Mouse (Mus musculus): Measurements from ENCODE around the gene Zc3h7a. TPM values are rescaled to one million over a fixed set of nuclear protein-coding genes. Genes with fewer than 3 reads are reported as not detected.

Gene Zc3h7a
- total RNA-seq, 2 experiments from 2014 or later = 58.2 to 60.0 TPM

DNA sequence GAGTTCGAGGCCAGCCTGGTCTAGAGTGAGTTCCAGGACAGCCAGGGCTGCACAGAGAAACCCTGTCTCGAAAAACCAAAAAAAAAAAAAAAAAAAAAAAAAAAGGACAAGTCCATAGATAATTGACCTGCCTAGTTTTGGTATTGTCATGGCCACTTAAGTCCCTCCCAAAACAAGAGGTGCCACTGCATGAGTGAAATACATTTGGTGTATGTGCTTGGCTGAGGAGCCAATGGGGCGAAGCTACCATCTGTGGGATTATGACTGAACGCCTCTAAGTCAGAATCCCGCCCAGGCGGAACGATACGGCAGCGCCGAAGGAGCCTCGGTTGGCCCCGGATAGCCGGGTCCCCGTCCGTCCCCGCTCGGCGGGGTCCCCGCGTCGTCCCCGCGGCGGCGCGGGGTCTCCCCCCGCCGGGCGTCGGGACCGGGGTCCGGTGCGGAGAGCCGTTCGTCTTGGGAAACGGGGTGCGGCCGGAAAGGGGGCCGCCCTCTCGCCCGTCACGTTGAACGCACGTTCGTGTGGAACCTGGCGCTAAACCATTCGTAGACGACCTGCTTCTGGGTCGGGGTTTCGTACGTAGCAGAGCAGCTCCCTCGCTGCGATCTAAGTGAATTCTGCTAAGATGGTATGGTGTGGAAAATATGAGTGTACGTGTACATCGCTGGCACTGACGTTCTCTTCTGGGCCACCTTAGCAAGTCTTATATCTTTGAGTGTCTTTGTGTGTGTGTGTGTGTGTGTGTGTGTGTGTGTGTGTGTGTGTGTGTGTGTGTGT is 32.3 kb downstream of the Zc3h7a start:
- DNase-seq = peak; percentile 100

DNA sequence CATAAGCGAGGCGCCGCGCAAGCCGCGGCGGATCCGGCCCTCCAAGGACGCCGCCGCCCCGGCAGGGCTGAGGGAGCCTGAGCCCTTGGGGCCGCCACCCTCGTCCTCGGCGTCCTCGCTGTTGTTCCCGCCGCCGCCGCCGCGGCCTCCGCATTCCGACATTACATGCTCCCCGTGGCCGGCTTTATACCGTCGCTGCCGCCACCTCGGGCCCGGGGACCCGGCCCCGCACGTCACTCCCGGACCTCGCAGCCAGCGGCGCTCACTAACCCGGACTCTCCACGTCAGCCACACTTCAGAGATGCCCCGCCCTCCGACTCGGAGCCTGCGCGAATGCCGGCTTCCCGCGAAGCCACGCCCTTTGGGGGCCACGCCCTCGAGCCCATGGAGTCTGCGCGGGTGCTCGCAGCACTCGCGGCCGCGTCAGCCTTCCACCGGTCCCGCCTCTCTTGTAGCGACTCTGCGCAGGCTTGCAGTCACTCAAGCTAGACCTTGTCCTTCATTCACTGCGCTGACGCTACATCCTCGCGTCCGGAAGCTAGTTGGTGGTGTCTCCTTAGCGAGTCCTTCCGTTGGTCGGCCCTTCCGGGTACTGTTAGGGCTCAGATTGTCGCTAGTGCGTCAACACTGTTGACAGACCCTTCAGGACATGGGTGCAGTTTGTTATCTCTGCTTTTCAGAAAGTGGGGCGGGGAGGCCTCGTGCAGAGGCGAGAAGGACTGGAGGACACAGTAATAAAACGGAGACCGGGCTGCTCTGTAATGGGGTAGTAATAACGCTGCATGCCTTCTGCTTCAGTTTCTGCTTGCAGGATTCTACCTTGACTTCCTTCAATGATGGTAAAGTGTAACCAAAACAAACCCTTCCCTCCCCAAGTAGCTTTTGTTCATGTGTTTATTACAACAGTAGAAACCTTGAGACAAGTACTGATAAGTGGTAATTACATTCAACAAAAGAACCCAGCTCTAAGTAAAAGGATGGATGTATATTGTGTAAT is 41.5 kb downstream of the Zc3h7a start, which contains the start of gene Txndc11:
Gene Txndc11 (minus strand): TSS at position 303 of the 997 bp plus-strand sequence.
- peak; percentile 100 for DNase-seq

DNA sequence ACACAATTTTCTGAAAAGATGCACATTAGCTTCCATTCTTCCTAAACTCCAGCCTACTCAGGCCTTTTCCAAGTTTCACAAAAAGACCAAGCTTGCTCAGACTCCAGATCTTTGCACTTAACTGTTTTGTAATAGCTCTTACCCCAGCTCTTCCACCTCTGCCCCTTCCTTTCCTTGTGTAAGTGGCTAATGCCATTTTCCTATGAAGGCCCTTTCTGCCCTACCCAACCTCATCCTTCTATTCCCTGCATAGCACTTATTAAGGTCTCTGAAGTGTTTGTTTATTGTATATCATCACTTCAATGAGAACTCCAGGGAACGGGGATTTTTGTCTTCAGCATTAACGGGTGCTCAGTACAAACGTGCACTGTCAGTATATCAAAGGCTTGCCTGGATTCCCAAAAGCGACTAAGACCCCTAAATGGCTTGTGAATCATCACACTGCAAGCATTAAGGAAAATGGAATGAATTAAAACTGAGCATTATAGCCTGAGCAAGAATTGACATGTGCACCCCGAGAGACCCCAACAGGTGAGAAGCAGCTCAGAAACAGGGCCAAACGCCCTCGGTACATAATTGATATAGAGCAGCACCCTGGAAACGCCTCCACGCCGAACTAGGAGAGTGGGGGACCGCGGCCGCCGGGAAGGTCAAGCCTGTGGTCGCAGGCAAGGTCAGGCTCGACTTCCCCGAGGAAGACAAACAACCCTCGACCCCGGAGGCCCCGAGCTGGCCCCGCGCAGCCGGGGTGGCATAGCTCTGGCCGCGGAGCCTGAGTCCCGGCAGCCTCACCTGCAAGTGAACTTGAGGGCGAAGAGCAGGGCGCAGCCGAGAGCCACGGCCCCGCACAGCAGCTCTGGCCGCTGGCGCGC is 42.5 kb downstream of the Zc3h7a start:
- no peak for DNase-seq

DNA sequence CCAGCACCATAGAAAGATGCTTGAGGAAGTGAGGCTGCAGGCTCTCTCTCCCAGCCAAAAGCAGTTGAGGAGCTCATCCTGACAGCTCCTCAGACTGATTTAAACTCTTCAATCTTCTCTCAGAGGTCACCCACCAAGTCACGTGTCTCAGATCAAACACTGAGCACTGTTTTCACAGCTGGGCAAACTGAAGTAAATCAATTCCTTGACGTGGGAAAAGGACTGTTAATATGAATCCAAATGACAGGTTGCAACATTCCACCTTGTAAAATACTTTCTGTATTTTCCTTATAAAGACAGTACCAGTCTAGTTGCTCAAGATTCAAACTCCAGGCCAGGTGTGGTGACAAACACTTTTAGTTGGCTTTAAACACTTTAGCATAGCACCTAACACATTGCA is 43.4 kb downstream of the Zc3h7a start:
- DNase-seq = no peak

DNA sequence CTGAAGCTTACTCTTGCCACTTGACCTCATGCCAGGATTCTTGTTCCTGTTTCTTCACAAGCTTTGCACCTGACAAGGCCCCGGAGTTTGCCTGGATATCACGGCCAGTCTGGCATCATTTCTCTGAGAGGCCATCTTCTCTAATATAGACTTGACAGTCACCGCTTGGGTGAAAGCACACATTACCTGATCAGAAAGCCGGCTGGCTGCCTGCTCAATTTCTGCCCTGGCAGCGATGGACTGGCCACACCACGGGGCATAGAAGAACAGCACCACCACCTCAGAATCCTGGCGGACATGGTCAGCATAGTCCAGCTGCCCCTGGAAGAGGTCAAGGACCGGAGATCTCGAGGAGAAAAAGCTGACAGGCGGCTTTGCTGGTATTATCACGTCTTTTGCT is 47.9 kb downstream of the Zc3h7a start:
- no peak for DNase-seq

DNA sequence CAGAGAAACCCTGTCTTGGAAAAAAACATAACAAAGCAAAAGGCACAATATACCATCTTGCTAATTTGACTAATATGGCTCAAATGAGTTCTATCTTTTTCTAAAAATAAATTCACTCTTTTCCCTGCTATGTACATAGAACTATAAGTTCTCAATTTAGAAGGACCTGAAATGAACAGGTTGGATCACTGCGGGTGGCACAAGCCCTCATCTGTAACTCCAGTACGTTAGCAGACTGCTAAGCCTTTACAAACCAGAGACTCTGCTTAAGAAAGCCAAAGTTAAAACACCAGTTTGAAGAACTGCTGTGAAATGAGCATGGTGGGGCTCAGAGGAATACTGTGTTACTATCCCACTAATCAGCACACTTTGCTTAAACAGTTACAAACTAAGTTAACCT is 50.8 kb downstream of the Zc3h7a start:
- DNase-seq = no peak

DNA sequence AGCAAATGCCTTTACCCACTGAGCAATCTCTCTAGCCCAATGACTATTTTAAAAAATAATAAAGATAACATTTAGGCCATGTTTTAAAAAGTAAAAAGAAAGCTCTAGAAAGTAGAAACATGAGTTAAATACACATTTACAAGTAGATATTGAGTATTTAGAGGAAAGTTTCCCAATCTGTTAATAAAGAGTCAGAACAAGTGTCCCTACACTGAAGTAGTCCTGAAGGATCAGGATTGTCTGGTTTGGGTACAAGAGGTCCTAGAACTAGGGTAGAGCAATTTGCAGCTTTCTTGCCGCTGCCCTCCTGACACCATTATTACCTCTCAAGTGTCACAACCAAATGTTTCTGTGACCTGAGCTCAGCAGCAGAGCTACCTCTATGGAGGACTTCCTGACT is 52.1 kb downstream of the Zc3h7a start:
- no peak for DNase-seq

DNA sequence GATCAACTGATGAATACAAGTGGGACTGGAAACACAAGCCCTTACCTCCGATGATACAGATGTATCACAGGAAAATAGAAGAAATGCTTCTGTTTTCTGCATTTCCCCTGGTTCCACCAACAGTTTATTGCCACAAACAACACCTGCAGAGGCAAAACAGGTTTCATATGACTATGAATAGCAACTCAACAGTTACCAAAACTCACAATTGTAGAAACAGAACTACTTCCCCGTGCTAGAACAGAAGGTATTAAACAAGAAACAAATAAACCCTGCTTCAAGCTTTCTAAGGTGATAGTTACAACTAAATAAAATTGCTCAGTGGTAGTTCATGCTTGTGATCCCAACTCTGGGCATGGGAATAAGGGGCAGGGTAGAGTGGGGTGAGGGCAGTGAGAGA is 53.6 kb downstream of the Zc3h7a start:
- DNase-seq = no peak

DNA sequence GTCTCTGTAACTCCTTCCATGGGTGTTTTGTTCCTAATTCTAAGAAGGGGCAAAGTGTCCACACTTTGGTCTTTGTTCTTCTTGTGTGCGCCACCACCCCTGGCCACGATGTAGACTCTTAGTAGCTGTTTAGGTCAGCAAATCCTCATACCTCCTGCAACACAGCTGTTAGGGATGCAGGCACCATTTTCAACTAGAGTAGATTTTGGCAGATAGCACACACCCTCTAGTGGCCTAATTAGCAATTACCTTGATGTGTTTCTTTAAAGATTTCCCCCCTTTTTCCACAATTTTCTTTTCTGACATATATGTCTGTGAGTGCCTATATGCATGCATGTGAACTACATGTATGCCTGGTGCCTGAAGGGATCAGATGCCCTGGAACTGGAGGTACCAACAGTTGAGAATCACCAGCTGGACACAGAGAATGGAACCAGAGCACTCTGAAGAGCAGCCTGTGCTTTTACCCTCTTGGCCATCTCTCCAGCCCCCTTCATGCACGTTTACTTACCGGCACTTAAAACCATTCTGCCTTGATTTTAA is 66.9 kb downstream of the Zc3h7a start:
- no peak for DNase-seq

DNA sequence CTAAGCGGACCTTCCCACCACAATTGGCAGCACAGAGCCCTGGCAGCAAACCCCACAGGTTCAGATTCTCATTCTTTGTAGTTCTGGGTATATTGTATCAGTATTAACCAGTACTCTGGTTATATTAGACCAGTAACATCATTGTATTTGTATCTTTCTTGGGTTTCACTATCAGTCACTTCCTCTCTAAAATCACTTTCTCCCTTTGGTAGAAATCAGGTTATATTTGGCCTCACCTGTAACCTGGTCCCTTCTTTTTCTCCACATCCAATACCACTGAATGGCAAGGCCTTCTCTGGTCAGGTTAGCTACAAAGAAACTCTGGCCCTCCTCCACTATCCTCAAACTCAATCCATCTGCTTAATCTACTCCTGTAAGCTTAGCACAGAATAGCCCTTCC is 71.3 kb downstream of the Zc3h7a start:
- DNase-seq = no peak

DNA sequence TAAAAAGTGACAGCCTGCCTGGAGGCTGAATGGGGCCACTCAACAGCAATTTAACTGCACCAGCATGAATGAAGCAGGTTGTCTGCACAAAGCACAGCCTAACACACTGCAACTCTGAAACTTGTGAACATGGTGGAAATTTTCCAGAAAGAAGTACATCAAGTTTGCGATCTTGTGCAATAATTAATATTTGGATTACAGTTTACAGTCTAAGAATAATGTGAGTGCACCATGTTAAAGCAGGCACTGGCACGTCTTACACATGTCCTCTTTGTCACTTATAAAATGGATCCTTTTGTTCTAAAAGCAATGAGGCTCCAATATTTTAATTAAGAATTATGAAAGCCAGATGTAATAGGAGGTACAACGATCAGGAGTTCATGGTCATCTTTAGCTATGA is 78.9 kb downstream of the Zc3h7a start:
- no peak for DNase-seq

DNA sequence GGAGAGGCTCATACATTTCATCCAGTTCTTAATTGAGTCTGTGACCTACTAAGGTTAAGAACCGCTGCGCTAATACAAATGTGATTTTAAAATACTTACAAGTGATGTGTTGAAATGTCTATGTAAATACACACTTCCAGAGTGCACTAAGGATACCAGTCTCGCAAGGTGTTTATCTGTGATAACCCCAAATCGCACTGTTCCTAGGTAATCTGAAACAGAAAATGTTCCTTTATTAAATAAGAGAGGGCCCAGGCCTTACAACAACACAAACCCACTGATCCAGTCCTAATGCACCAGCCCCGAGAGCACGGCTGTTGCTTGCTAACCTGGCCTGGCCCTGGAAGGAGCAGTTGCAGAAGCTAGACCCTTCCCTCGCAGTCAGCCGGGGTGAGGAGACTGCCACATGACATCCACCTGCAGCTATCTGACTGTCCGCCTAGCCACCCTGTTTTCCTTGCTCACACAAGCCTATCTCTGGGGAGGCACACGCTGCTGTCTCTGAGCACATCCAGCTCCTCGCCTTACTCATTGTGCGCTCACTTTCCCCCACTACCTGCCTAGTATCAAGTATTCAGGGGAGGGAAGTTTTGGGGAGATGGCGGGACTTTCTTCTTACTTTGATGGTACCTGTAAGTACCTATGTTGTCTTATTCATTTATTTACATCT is 82.3 kb downstream of the Zc3h7a start:
- DNase-seq = no peak

DNA sequence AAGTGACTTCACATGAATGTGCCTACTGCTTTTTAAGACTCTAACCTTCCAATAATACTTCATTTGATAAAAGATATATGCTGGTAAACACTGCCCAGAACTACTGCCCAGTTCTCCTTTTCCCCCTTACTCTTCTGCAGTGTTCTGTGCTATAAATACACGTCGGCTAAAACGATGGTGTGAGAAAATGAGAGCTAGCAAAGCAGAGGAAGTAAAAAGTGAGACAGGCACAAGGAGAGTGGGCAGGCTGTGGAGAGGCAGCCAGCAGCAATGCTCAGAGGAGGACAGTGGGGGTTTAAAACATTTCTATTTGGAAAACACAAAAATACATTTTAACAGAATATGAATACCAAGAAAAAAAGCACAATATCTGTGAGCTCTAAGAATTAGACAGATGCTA is 83.7 kb downstream of the Zc3h7a start:
- DNase-seq = no peak

DNA sequence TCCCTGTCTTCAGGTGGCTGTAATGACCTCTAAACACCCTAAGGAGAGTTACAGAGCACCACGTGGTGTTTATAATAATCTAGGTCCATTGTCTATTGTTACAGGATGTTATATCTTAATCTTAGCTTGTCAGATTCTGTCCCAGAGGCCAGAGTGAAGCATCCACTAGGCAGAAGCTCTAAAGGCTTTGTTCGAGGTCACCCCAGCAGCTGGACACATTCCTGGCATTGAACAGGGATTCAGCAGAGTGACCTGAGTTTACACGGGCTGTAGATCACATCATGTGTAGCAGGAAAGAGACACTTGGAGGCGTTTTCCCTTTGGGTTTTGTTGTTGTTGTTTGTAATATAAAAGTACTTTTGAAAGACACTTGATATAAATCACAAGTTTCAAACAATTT is 84.1 kb downstream of the Zc3h7a start:
- no peak for DNase-seq

DNA sequence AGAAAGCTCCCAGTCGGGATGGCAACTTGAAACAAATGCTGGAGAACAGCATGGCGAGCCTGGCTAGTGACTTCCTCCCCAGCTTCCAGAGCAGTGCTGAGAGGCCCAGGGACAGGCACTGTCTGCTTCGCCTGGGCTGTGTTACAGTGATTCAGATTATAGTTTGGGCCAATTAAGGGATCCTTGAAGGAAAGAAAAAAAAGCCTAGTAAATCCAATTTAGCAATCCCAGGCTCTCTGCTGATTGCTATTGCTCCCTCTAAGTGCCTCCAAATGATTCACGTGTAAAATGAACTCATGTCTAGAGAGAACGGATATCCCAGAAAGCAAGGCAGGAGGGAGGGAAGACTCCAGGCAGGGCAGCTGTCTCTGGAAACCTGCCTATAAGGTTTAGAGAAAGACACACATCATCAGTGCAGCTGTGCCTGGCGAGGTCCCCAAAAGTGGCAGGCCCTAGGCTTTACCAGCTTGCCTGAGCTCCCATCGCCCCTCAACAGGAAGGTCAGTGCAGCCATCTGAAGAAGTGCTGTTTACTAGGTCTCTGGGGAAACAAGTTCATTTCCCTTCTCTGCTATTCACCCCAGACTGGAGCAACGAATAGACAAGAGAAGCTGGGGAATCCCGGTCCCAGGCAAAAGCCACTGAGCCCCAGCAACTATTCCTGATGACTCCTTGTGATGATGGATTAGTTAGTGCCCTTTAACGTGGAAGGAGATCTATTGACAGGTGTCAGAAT is 85.2 kb downstream of the Zc3h7a start:
- DNase-seq = no peak

DNA sequence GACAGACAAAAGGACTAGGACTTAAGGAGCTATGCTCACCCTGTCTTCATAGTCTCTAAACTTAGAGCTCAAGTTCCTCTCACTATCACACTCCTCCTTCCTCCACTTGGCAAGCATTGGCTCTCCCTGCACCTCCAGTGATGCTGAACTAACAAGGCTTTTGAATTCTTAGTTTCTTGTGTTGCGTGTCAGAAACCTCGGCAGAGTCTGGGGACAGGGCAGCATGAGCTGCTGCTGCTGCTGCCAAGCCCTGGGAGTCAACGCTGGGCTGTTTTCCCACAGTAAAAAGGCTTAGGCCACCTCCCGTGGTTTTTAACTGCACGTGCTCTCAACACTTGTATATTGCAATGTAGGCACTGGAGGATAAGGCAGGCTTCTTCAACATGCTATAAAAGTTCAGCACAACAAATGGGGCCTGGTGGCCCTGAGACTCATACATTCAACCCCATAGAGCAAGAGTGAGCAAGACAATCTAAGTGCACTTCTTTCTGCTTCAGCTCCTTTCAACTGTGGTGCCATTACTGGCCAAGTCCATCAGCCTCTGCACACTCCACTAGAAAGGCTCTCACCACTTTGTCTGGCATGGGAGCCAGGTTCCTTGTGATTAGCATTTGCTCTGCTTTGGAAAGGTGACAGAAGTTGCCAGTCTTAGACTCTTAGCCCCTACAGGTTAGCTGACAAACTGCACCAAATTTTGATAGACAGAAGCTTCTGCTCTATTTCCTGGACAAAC is 89.2 kb downstream of the Zc3h7a start:
- DNase-seq = no peak
